Mouse (Mus musculus): ENCODE measurements around the gene Cnot11. TPM values are rescaled to one million over a fixed set of nuclear protein-coding genes. Genes with fewer than 3 reads are reported as not detected.
"Not testable (repeated sequence)": the region's sequence is repeated elsewhere in the genome, so short reads cannot be mapped to it uniquely, and the experiment has no call there.

The Cnot11 gene
- total RNA-seq, 2 experiments from 2014 or later = 23.8 to 24.2 TPM

GRCm38 (mm10) chr1:39578446-39578845 is 43.7 kb downstream of the Cnot11 start:
- DNase-seq (ENCODE audit: low spot score in 2 of 2) = no peak

- no peak for DNase-seq (ENCODE audit: low spot score in 2 of 2)
Observed at GRCm38 (mm10) chr1:39579139-39579538, 44.3 kb downstream of the Cnot11 start.

GRCm38 (mm10) chr1:39581215-39581614 is 46.4 kb downstream of the Cnot11 start:
- DNase-seq (ENCODE audit: low spot score in 2 of 2) = no peak

GRCm38 (mm10) chr1:39583173-39583572 is 48.4 kb downstream of the Cnot11 start:
- DNase-seq (ENCODE audit: low spot score in 2 of 2) = no peak

- no peak for DNase-seq (ENCODE audit: low spot score in 2 of 2)
Observed at GRCm38 (mm10) chr1:39585416-39585815, 50.6 kb downstream of the Cnot11 start.

- no peak for DNase-seq (ENCODE audit: low spot score in 2 of 2)
Observed at GRCm38 (mm10) chr1:39590193-39590592, 55.4 kb downstream of the Cnot11 start.

- DNase-seq (ENCODE audit: low spot score in 2 of 2) = not testable (repeated sequence)
Observed at GRCm38 (mm10) chr1:39591557-39591956, 56.8 kb downstream of the Cnot11 start.

GRCm38 (mm10) chr1:39592090-39592489 is 57.3 kb downstream of the Cnot11 start:
- no peak for DNase-seq (ENCODE audit: low spot score in 2 of 2)

- DNase-seq (ENCODE audit: low spot score in 2 of 2) = no peak
Observed at GRCm38 (mm10) chr1:39593836-39594235, 59.0 kb downstream of the Cnot11 start.

Other genes starting within 250 kb of the Cnot11 start
- 100 to 1,000 TPM; 422 to 695 TPM for gene Rpl31, start 167.2 kb upstream of the Cnot11 start, total RNA-seq (2021)
- 10 to 100 TPM; 14.9 to 15.0 TPM for gene Tbc1d8, start 56.2 kb upstream of the Cnot11 start, total RNA-seq (2021)
- gene Rnf149, start 42.4 kb downstream of the Cnot11 start, total RNA-seq (2021) = 10 to 100 TPM; 29.6 to 29.8 TPM
- gene Creg2, start 116.5 kb downstream of the Cnot11 start, total RNA-seq (2021) = 10 to 100 TPM; 51.6 to 54.2 TPM
- gene Rfx8, start 186.0 kb downstream of the Cnot11 start, total RNA-seq (2021) = under 1 TPM in 1 of 2 experiments, not detected in 1; 0.31 TPM

Measured in layer of hippocampus, postnatal 10 days (tissue).